Mouse (Mus musculus): Measurements from ENCODE around the gene Ccno. TPM values are rescaled to one million over a fixed set of nuclear protein-coding genes. Genes with fewer than 3 reads are reported as not detected.
A peak's percentile ranks its signal among the peaks of the same experiment; 100 is the strongest.

The Ccno gene
- total RNA-seq, 1 experiment = 10.8 TPM

GRCm38 (mm10) chr13:113022467-113022866 is 34.9 kb downstream of the Ccno start:
- in situ Hi-C loops (cut with MboI; ENCODE audit: low sequenced_read_pairs in 2 of 2, unreplicated experiment in 2 of 2) = no loop called here
- H3K9ac ChIP-seq (ENCODE audit: insufficient read depth, low read depth, low read length, poor library complexity, severe bottlenecking) = no peak overlapping the region
- H3K4me1 ChIP-seq (ENCODE audit: control insufficient read depth in 2 of 2, insufficient read depth in 2 of 2, low read length in 2 of 2, poor library complexity in 1 of 2) = no peaks in the 10 kb centered on the region
- DNase-seq (ENCODE audit: low read depth, low spot score) = no peak
- no peaks in the 10 kb centered on the region for H3K9me3 ChIP-seq (ENCODE audit: control insufficient read depth, insufficient read depth, low read depth, low read length)
- TF ChIP-seq ZC3H11A (IDR thresholded peaks at IDR 0.05; ENCODE audit: borderline replicate concordance, low read depth, low read length) (no peak), CHD2 (IDR thresholded peaks at IDR 0.05; ENCODE audit: low read depth, low read length) (no peak), MAFK (IDR thresholded peaks at IDR 0.05; ENCODE audit: insufficient read depth, low read depth, low read length) (no peak), HCFC1 (IDR thresholded peaks at IDR 0.05; ENCODE audit: borderline replicate concordance, insufficient read depth, low read length) (no peak), ZNF384 (IDR thresholded peaks at IDR 0.05; ENCODE audit: low read depth, low read length) (no peak)
- no peak overlapping the region for H3K4me3 ChIP-seq (ENCODE audit: insufficient read depth in 1 of 2, low read depth in 1 of 2, low read length in 2 of 2, poor library complexity in 1 of 2, severe bottlenecking in 1 of 2)
- no peaks in the 10 kb centered on the region for H3K36me3 ChIP-seq (ENCODE audit: control insufficient read depth, insufficient read depth, low read length, poor library complexity, severe bottlenecking)
- H3K27ac ChIP-seq (ENCODE audit: insufficient read depth, low read depth, low read length, poor library complexity, severe bottlenecking) = no peak overlapping the region

- H3K4me1 ChIP-seq (ENCODE audit: control insufficient read depth in 2 of 2, insufficient read depth in 2 of 2, low read length in 2 of 2, poor library complexity in 1 of 2) = no peaks in the 10 kb centered on the region
- in situ Hi-C loops (cut with MboI; ENCODE audit: low sequenced_read_pairs in 2 of 2, unreplicated experiment in 2 of 2) = no loop called here
- TF ChIP-seq ZNF384 (IDR thresholded peaks at IDR 0.05; ENCODE audit: low read depth, low read length) (no peak), MAFK (IDR thresholded peaks at IDR 0.05; ENCODE audit: insufficient read depth, low read depth, low read length) (no peak), HCFC1 (IDR thresholded peaks at IDR 0.05; ENCODE audit: borderline replicate concordance, insufficient read depth, low read length) (no peak), CHD2 (IDR thresholded peaks at IDR 0.05; ENCODE audit: low read depth, low read length) (no peak), ZC3H11A (IDR thresholded peaks at IDR 0.05; ENCODE audit: borderline replicate concordance, low read depth, low read length) (no peak)
- H3K4me3 ChIP-seq (ENCODE audit: insufficient read depth in 1 of 2, low read depth in 1 of 2, low read length in 2 of 2, poor library complexity in 1 of 2, severe bottlenecking in 1 of 2) = no peak overlapping the region
- H3K27ac ChIP-seq (ENCODE audit: insufficient read depth, low read depth, low read length, poor library complexity, severe bottlenecking) = no peak overlapping the region
- DNase-seq (ENCODE audit: low read depth, low spot score) = no peak
- no peak overlapping the region for H3K9ac ChIP-seq (ENCODE audit: insufficient read depth, low read depth, low read length, poor library complexity, severe bottlenecking)
- H3K36me3 ChIP-seq (ENCODE audit: control insufficient read depth, insufficient read depth, low read length, poor library complexity, severe bottlenecking) = no peaks in the 10 kb centered on the region
- no peaks in the 10 kb centered on the region for H3K9me3 ChIP-seq (ENCODE audit: control insufficient read depth, insufficient read depth, low read depth, low read length)
Observed at GRCm38 (mm10) chr13:113023274-113024143, 35.9 kb downstream of the Ccno start.

- TF ChIP-seq ZNF384 (IDR thresholded peaks at IDR 0.05; ENCODE audit: low read depth, low read length) = no peak
- TF ChIP-seq ZC3H11A (IDR thresholded peaks at IDR 0.05; ENCODE audit: borderline replicate concordance, low read depth, low read length) = no peak
- TF ChIP-seq CHD2 (IDR thresholded peaks at IDR 0.05; ENCODE audit: low read depth, low read length) = no peak
- TF ChIP-seq HCFC1 (IDR thresholded peaks at IDR 0.05; ENCODE audit: borderline replicate concordance, insufficient read depth, low read length) = no peak
- TF ChIP-seq MAFK (IDR thresholded peaks at IDR 0.05; ENCODE audit: insufficient read depth, low read depth, low read length) = no peak
- Histone ChIP-seq H3K9me3 (ENCODE audit: control insufficient read depth, insufficient read depth, low read depth, low read length) (no peaks in the 10 kb centered on the region), H3K4me1 (ENCODE audit: control insufficient read depth in 2 of 2, insufficient read depth in 2 of 2, low read length in 2 of 2, poor library complexity in 1 of 2) (peaks cover 0 to 8% of the 10 kb centered on the region in 2 experiments; a peak in 2 of 4 replicates), H3K9ac (ENCODE audit: insufficient read depth, low read depth, low read length, poor library complexity, severe bottlenecking) (no peak overlapping the region), H3K27ac (ENCODE audit: insufficient read depth, low read depth, low read length, poor library complexity, severe bottlenecking) (no peak overlapping the region), H3K36me3 (ENCODE audit: control insufficient read depth, insufficient read depth, low read length, poor library complexity, severe bottlenecking) (no peaks in the 10 kb centered on the region), H3K4me3 (ENCODE audit: insufficient read depth in 1 of 2, low read depth in 1 of 2, low read length in 2 of 2, poor library complexity in 1 of 2, severe bottlenecking in 1 of 2) (peak overlapping the region in 1 of 2 experiments; percentile 65; a peak in 2 of 4 replicates)
- no peak for DNase-seq (ENCODE audit: low read depth, low spot score)
- in situ Hi-C loops (cut with MboI; ENCODE audit: low sequenced_read_pairs in 2 of 2, unreplicated experiment in 2 of 2) = no loop called here
Observed at GRCm38 (mm10) chr13:113031351-113031750, 43.7 kb downstream of the Ccno start.

GRCm38 (mm10) chr13:113031792-113032571 is 44.4 kb downstream of the Ccno start:
- Histone ChIP-seq H3K9me3 (ENCODE audit: control insufficient read depth, insufficient read depth, low read depth, low read length) (no peaks in the 10 kb centered on the region), H3K4me1 (ENCODE audit: control insufficient read depth in 2 of 2, insufficient read depth in 2 of 2, low read length in 2 of 2, poor library complexity in 1 of 2) (peaks cover 0 to 8% of the 10 kb centered on the region in 2 experiments; a peak in 2 of 4 replicates), H3K36me3 (ENCODE audit: control insufficient read depth, insufficient read depth, low read length, poor library complexity, severe bottlenecking) (no peaks in the 10 kb centered on the region), H3K4me3 (ENCODE audit: insufficient read depth in 1 of 2, low read depth in 1 of 2, low read length in 2 of 2, poor library complexity in 1 of 2, severe bottlenecking in 1 of 2) (peak overlapping the region; percentile 54 to 65), H3K27ac (ENCODE audit: insufficient read depth, low read depth, low read length, poor library complexity, severe bottlenecking) (no peak overlapping the region), H3K9ac (ENCODE audit: insufficient read depth, low read depth, low read length, poor library complexity, severe bottlenecking) (0 out of 2 replicates have a peak overlapping the region, but pooled peaks have one; percentile 3)
- peak; percentile 29 for DNase-seq (ENCODE audit: low read depth, low spot score)
- TF ChIP-seq MAFK (IDR thresholded peaks at IDR 0.05; ENCODE audit: insufficient read depth, low read depth, low read length) (no peak), ZC3H11A (IDR thresholded peaks at IDR 0.05; ENCODE audit: borderline replicate concordance, low read depth, low read length) (no peak), ZNF384 (IDR thresholded peaks at IDR 0.05; ENCODE audit: low read depth, low read length) (no peak), CHD2 (IDR thresholded peaks at IDR 0.05; ENCODE audit: low read depth, low read length) (no peak), HCFC1 (IDR thresholded peaks at IDR 0.05; ENCODE audit: borderline replicate concordance, insufficient read depth, low read length) (no peak)
- in situ Hi-C loops (cut with MboI; ENCODE audit: low sequenced_read_pairs in 2 of 2, unreplicated experiment in 2 of 2) = no loop called here

Measured in ES-E14 (cell line).